Mouse (Mus musculus) ovary, adult 18-20 months (tissue): ENCODE results near the gene Rnf149.
A peak's percentile ranks its signal among the peaks of the same experiment; 100 is the strongest.

ENCODE experiments used
- DNase-seq: peaks from one replicate; pipeline ENCODE4 v3.0.0; 2022; ENCODE audit warnings: low spot score, mixed read lengths

Rnf149 gene

GRCm38 (mm10) chr1:39575778-39576375, 1.3 kb downstream of the Rnf149 start:
- DNase-seq, result no peak

GRCm38 (mm10) chr1:39573890-39574289, 3.3 kb downstream of the Rnf149 start:
- no peak for DNase-seq

GRCm38 (mm10) chr1:39571653-39572052, 5.6 kb downstream of the Rnf149 start:
- no peak for DNase-seq

- DNase-seq, result no peak
Measured at GRCm38 (mm10) chr1:39568079-39568478, 9.1 kb downstream of the Rnf149 start.

- no peak for DNase-seq
Measured at GRCm38 (mm10) chr1:39564603-39565002, 12.6 kb downstream of the Rnf149 start.

- no peak for DNase-seq
Measured at GRCm38 (mm10) chr1:39563161-39563560, 14.0 kb downstream of the Rnf149 start.

- no peak for DNase-seq
Measured at GRCm38 (mm10) chr1:39561920-39562319, 15.3 kb downstream of the Rnf149 start.

- no peak for DNase-seq
Measured at GRCm38 (mm10) chr1:39559009-39559408, 18.2 kb downstream of the Rnf149 start.

- no peak for DNase-seq
Measured at GRCm38 (mm10) chr1:39555556-39556415, 21.4 kb downstream of the Rnf149 start.

GRCm38 (mm10) chr1:39549831-39550230, 27.4 kb downstream of the Rnf149 start:
- DNase-seq, result no peak

- no peak for DNase-seq
Measured at GRCm38 (mm10) chr1:39547238-39547637, 30.0 kb downstream of the Rnf149 start.

GRCm38 (mm10) chr1:39546160-39546866, 30.9 kb downstream of the Rnf149 start:
- DNase-seq, result no peak

- DNase-seq, result no peak
Measured at GRCm38 (mm10) chr1:39545589-39545988, 31.6 kb downstream of the Rnf149 start.

- no peak for DNase-seq
Measured at GRCm38 (mm10) chr1:39540592-39540991, 36.6 kb downstream of the Rnf149 start.

GRCm38 (mm10) chr1:39537631-39538380, 39.4 kb downstream of the Rnf149 start:
- DNase-seq, result no peak

- no peak for DNase-seq
Measured at GRCm38 (mm10) chr1:39536701-39537100, 40.5 kb downstream of the Rnf149 start.

- peak; percentile 95 for DNase-seq
Measured at GRCm38 (mm10) chr1:39535515-39536311, 41.5 kb downstream of the Rnf149 start.

- no peak for DNase-seq
Measured at GRCm38 (mm10) chr1:39534831-39535230, 42.4 kb downstream of the Rnf149 start, which contains the start of gene Cnot11. TSS of gene Cnot11 (plus strand) at chr1:39534992.

- DNase-seq, result no peak
Measured at GRCm38 (mm10) chr1:39533917-39534316, 43.3 kb downstream of the Rnf149 start.

GRCm38 (mm10) chr1:39531036-39531435, 46.2 kb downstream of the Rnf149 start:
- DNase-seq, result no peak

- DNase-seq, result peak; percentile 24
Measured at GRCm38 (mm10) chr1:39530258-39530943, 46.8 kb downstream of the Rnf149 start.
